Mouse (Mus musculus) liver, embryonic 15.5 days (tissue): ENCODE data around the gene Mrpl16. TPM values are rescaled to one million over a fixed set of nuclear protein-coding genes. Genes with fewer than 3 reads are reported as not detected.
A peak's percentile ranks its signal among the peaks of the same experiment; 100 is the strongest.

Experiments
- ATAC-seq: fragments of 200-750 bp; cut with Nextera tagmentation; 2 replicates; pipeline ENCODE4 v1.8.0; 2017; ENCODE audit warnings: moderate number of reproducible peaks, mild to moderate bottlenecking, moderate library complexity; ENCODE audit not compliant: insufficient read depth
- H3K27ac ChIP-seq: fragments of 300-500 bp; sonication (generic); replicated peaks from 2 replicates; pipeline ENCODE4 v1.5.1; 2015; ENCODE audit warnings: mild to moderate bottlenecking, inconsistent platforms
- H3K27me3 ChIP-seq: fragments of 300-500 bp; sonication (generic); 2 replicates; pipeline ENCODE4 v1.6.1; 2015; ENCODE audit warnings: mild to moderate bottlenecking, inconsistent platforms
- H3K36me3 ChIP-seq: fragments of 300-500 bp; sonication (generic); replicated peaks from 2 replicates; pipeline ENCODE4 v1.6.1; 2015; ENCODE audit warnings: moderate library complexity, mild to moderate bottlenecking, inconsistent platforms
- H3K4me1 ChIP-seq: fragments of 300-500 bp; sonication (generic); replicated peaks from 2 replicates; pipeline ENCODE4 v1.6.1; 2015; ENCODE audit warnings: inconsistent platforms
- H3K4me2 ChIP-seq: fragments of 300-500 bp; sonication (generic); 2 replicates; pipeline ENCODE4 v1.6.1; 2015; ENCODE audit warnings: moderate library complexity, mild to moderate bottlenecking, inconsistent platforms
- H3K4me3 ChIP-seq: fragments of 300-500 bp; sonication (generic); replicated peaks from 2 replicates; pipeline ENCODE4 v1.5.1; 2015; ENCODE audit warnings: mild to moderate bottlenecking, inconsistent platforms
- H3K9ac ChIP-seq: fragments of 300-500 bp; sonication (generic); 2 replicates; pipeline ENCODE4 v1.6.1; 2015; ENCODE audit warnings: moderate library complexity, mild to moderate bottlenecking, inconsistent platforms
- H3K9me3 ChIP-seq: fragments of 300-500 bp; sonication (generic); replicated peaks from 2 replicates; pipeline ENCODE4 v1.6.1; 2016; ENCODE audit warnings: inconsistent platforms
- WGBS: fragments of 180-500 bp; shearing (Covaris S2); methylation state at CpG from one replicate; pipeline ENCODE4 v1.1.7; 2015; ENCODE audit warnings: mixed read lengths; ENCODE audit not compliant: insufficient replicate concordance; 5-methylcytosine and 5-hydroxymethylcytosine counted together
- polyA plus RNA-seq: library from polyadenylated mRNA; unstranded; fragments of >200 nt; fragmentation: Nextera tagmentation; extraction: Ambion mirVana; gene quantifications from 2 replicates; pipeline ENCODE4 v1.2.1, GENCODE M21; 2015

The Mrpl16 gene
- 28.0 and 33.6 TPM in 2 replicates for polyA plus RNA-seq

- H3K4me3 ChIP-seq = peak within 1 kb of the TSS; percentile 72
- H3K9me3 ChIP-seq = no peaks in the 10 kb centered on the region
- H3K27me3 ChIP-seq = no peaks in the 10 kb centered on the region
- under 1% methylated on average over 30 of the region's 30 CpGs for WGBS
- H3K36me3 ChIP-seq = peaks cover 24% of the 10 kb centered on the region
- H3K9ac ChIP-seq = peak within 1 kb of the TSS; percentile 71
- peaks cover 18% of the 10 kb centered on the region for H3K4me1 ChIP-seq
- ATAC-seq = peak; percentile 88
- H3K4me2 ChIP-seq = peak within 1 kb of the TSS; percentile 79
- H3K27ac ChIP-seq = peak within 1 kb of the TSS; percentile 70
These were observed at the start of gene Mrpl16 for GRCm38 (mm10) chr19:11770205-11770892. TSS of gene Mrpl16 (plus strand) at chr19:11770391.

- WGBS = 78% methylated on average over 2 of the region's 2 CpGs
- no peaks in the 10 kb centered on the region for H3K9me3 ChIP-seq
- no peaks in the 10 kb centered on the region for H3K36me3 ChIP-seq
These were observed 46.3 kb upstream of the Mrpl16 start for GRCm38 (mm10) chr19:11723870-11724269.

GRCm38 (mm10) chr19:11724275-11724674 is 45.9 kb upstream of the Mrpl16 start:
- H3K4me3 ChIP-seq = no peak overlapping the region
- no peak overlapping the region for H3K9ac ChIP-seq
- no peak overlapping the region for H3K27ac ChIP-seq
- no peaks in the 10 kb centered on the region for H3K27me3 ChIP-seq
- no peaks in the 10 kb centered on the region for H3K9me3 ChIP-seq
- no peak overlapping the region for H3K4me2 ChIP-seq
- WGBS = 72% methylated on average over 6 of the region's 6 CpGs
- H3K36me3 ChIP-seq = no peaks in the 10 kb centered on the region
- no peak for ATAC-seq
- H3K4me1 ChIP-seq = peaks cover 16% of the 10 kb centered on the region

More at GRCm38 (mm10) chr19:11723870-11724269, 46.3 kb upstream of the Mrpl16 start:
- H3K4me3 ChIP-seq = no peak overlapping the region
- H3K4me2 ChIP-seq = no peak overlapping the region
- ATAC-seq = no peak
- H3K4me1 ChIP-seq = peaks cover 16% of the 10 kb centered on the region
- no peak overlapping the region for H3K9ac ChIP-seq
- no peak overlapping the region for H3K27ac ChIP-seq
- H3K27me3 ChIP-seq = no peaks in the 10 kb centered on the region

DNA sequence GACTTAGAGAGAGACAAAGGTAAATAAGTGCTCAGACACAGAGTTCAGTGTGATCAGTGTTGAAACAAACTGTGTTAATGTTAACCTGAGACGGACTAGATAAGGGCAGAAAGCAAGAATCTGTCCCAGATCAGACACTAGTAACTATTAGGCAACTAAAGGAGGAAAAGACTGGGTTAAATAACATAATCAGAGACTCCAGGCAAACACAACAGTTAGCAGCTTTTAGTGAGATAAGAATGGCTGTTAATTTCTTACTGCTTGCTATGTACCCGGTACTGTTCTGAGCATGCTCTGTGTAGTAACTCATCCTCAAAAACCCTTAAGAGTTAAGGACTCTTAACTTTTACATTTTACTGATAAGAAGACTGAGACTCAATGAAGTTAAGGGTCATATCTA is 44.3 kb upstream of the Mrpl16 start:
- 0 out of 2 replicates have a peak overlapping the region, but pooled peaks have one; percentile 72 for H3K27ac ChIP-seq
- 11% methylated on average over 2 of the region's 2 CpGs for WGBS
- peak; percentile 86 for ATAC-seq

DNA sequence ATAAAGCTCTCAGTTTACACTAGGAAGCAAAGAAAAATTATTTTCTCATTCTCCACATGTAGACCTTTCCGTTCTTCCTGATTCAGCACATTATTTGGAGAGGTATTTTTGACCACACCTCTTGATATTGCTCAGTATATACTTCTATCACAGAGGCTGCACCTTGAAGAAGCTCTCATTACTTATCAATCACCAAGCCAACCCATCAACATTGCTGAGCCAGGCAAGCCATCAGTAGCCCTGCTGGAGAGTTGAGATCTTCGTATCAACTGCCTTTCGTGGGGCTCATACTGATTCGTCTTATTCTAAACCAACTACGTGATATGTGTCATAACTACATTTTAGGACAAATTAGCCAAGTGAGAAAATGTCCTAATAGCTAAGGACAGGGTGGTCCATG is 42.9 kb upstream of the Mrpl16 start:
- H3K4me1 ChIP-seq = peaks cover 16% of the 10 kb centered on the region
- H3K27me3 ChIP-seq = no peaks in the 10 kb centered on the region
- H3K9me3 ChIP-seq = no peaks in the 10 kb centered on the region
- 0 out of 2 replicates have a peak overlapping the region, but pooled peaks have one; percentile 5 for H3K4me2 ChIP-seq
- no peak overlapping the region for H3K4me3 ChIP-seq
- no peak overlapping the region for H3K9ac ChIP-seq
- H3K36me3 ChIP-seq = no peaks in the 10 kb centered on the region
- peak overlapping the region; percentile 31; the same call in 1 of the 2 replicates for H3K27ac ChIP-seq
- peak; percentile 75 for ATAC-seq
- 18% methylated on average over 5 of the region's 5 CpGs for WGBS

More for the DNA sequence above, 44.3 kb upstream of the Mrpl16 start:
- no peaks in the 10 kb centered on the region for H3K27me3 ChIP-seq
- H3K4me3 ChIP-seq = no peak overlapping the region
- no peaks in the 10 kb centered on the region for H3K36me3 ChIP-seq
- H3K4me2 ChIP-seq = no peak overlapping the region
- no peak overlapping the region for H3K9ac ChIP-seq
- H3K4me1 ChIP-seq = peaks cover 16% of the 10 kb centered on the region
- no peaks in the 10 kb centered on the region for H3K9me3 ChIP-seq

GRCm38 (mm10) chr19:11730278-11730677 is 39.9 kb upstream of the Mrpl16 start:
- Histone ChIP-seq H3K27me3 (no peaks in the 10 kb centered on the region), H3K4me2 (no peak overlapping the region), H3K4me1 (peaks cover 16% of the 10 kb centered on the region), H3K9me3 (no peaks in the 10 kb centered on the region), H3K36me3 (no peaks in the 10 kb centered on the region), H3K9ac (no peak overlapping the region), H3K4me3 (no peak overlapping the region), H3K27ac (no peak overlapping the region)
- 36% methylated on average over 1 of the region's 1 CpGs for WGBS
- no peak for ATAC-seq

- Histone ChIP-seq H3K9me3 (no peaks in the 10 kb centered on the region), H3K9ac (no peak overlapping the region), H3K36me3 (no peaks in the 10 kb centered on the region), H3K4me1 (peaks cover 4% of the 10 kb centered on the region; the same call in 1 of the 2 replicates), H3K27me3 (no peaks in the 10 kb centered on the region), H3K4me2 (no peak overlapping the region), H3K4me3 (no peak overlapping the region), H3K27ac (no peak overlapping the region)
- 11% methylated on average over 1 of the region's 1 CpGs for WGBS
- peak; percentile 67; the same call in 1 of the 2 replicates for ATAC-seq
These were observed 33.7 kb upstream of the Mrpl16 start for GRCm38 (mm10) chr19:11736455-11736854.

GRCm38 (mm10) chr19:11745680-11746079 is 24.5 kb upstream of the Mrpl16 start:
- Histone ChIP-seq H3K27ac (no peak overlapping the region), H3K4me3 (no peak overlapping the region), H3K4me2 (no peak overlapping the region; the same call in 1 of the 2 replicates), H3K9me3 (no peaks in the 10 kb centered on the region), H3K9ac (no peak overlapping the region), H3K36me3 (no peaks in the 10 kb centered on the region), H3K4me1 (peaks cover 11% of the 10 kb centered on the region), H3K27me3 (no peaks in the 10 kb centered on the region)
- peak; percentile 83 for ATAC-seq

GRCm38 (mm10) chr19:11747298-11747697 is 22.9 kb upstream of the Mrpl16 start, which contains the start of gene Gif:
TSS of gene Gif (plus strand) at chr19:11747554.
- Histone ChIP-seq H3K27ac (no peak within 1 kb of the TSS), H3K36me3 (no peaks in the 10 kb centered on the region), H3K4me1 (peaks cover 11% of the 10 kb centered on the region), H3K4me2 (no peak within 1 kb of the TSS), H3K4me3 (no peak within 1 kb of the TSS), H3K9ac (no peak within 1 kb of the TSS), H3K27me3 (no peaks in the 10 kb centered on the region), H3K9me3 (no peaks in the 10 kb centered on the region)
- 78% methylated on average over 2 of the region's 2 CpGs for WGBS
- no peak for ATAC-seq

GRCm38 (mm10) chr19:11765059-11765458 is 5.1 kb upstream of the Mrpl16 start:
- H3K4me1 ChIP-seq = peaks cover 7% of the 10 kb centered on the region; the same call in 1 of the 2 replicates
- 62% methylated on average over 3 of the region's 3 CpGs for WGBS

GRCm38 (mm10) chr19:11766413-11766812 is 3.8 kb upstream of the Mrpl16 start:
- 31% methylated on average over 4 of the region's 4 CpGs for WGBS
- peaks cover 18% of the 10 kb centered on the region for H3K4me1 ChIP-seq
- no peaks in the 10 kb centered on the region for H3K9me3 ChIP-seq
- no peak for ATAC-seq
- no peak overlapping the region for H3K4me2 ChIP-seq
- H3K4me3 ChIP-seq = no peak overlapping the region
- H3K27ac ChIP-seq = 0 out of 2 replicates have a peak overlapping the region, but pooled peaks have one; percentile 1
- no peaks in the 10 kb centered on the region for H3K36me3 ChIP-seq
- H3K27me3 ChIP-seq = no peaks in the 10 kb centered on the region
- H3K9ac ChIP-seq = no peak overlapping the region

More at GRCm38 (mm10) chr19:11765059-11765458, 5.1 kb upstream of the Mrpl16 start:
- H3K4me2 ChIP-seq = no peak overlapping the region
- H3K9ac ChIP-seq = no peak overlapping the region
- no peak overlapping the region for H3K27ac ChIP-seq
- no peaks in the 10 kb centered on the region for H3K36me3 ChIP-seq
- H3K4me3 ChIP-seq = no peak overlapping the region
- H3K9me3 ChIP-seq = no peaks in the 10 kb centered on the region
- no peak for ATAC-seq
- H3K27me3 ChIP-seq = no peaks in the 10 kb centered on the region
